Mouse (Mus musculus) liver, embryonic 14.5 days (tissue): ENCODE measurements around the gene Oat. TPM values are rescaled to one million over a fixed set of nuclear protein-coding genes. Genes with fewer than 3 reads are reported as not detected.

Experiments
- ATAC-seq: fragments of 200-750 bp; cut with Nextera tagmentation; 2 replicates; pipeline ENCODE4 v1.8.0; 2017; ENCODE audit warnings: moderate number of reproducible peaks, mild to moderate bottlenecking, moderate library complexity; ENCODE audit not compliant: insufficient read depth
- DNase-seq, 3 experiments: peaks; one replicate each; pipeline ENCODE4 v3.0.0-alpha.2; 2012 to 2013; ENCODE audit warnings: low read depth in 3 of 3, low spot score in 3 of 3
- H3K27ac ChIP-seq: fragments of 300-500 bp; sonication (generic); 2 replicates; pipeline ENCODE4 v1.5.1; 2014; ENCODE audit warnings: moderate library complexity, mild to moderate bottlenecking, control low read depth, inconsistent platforms
- H3K27me3 ChIP-seq: fragments of 300-500 bp; sonication (generic); 2 replicates; pipeline ENCODE4 v1.6.1; 2014; ENCODE audit warnings: mild to moderate bottlenecking, low read length, moderate library complexity; ENCODE audit not compliant: control insufficient read depth, insufficient read depth
- H3K36me3 ChIP-seq: fragments of 300-500 bp; sonication (generic); replicated peaks from 2 replicates; pipeline ENCODE4 v1.6.1; 2014; ENCODE audit warnings: low read depth; ENCODE audit not compliant: control insufficient read depth, insufficient read depth
- H3K4me1 ChIP-seq, 2 experiments: fragments of 200-500 bp in 1 of 2; fragments of 300-500 bp in 1 of 2; sonication (generic) in 1 of 2; replicated peaks; 2 replicates each; pipeline ENCODE4 v1.6.1; 2012 to 2014; ENCODE audit warnings: antibody characterized with exemption in 1 of 2, inconsistent platforms in 1 of 2, low read length in 1 of 2; ENCODE audit not compliant: control insufficient read depth in 2 of 2, insufficient read depth in 2 of 2
- H3K4me2 ChIP-seq: fragments of 300-500 bp; sonication (generic); 2 replicates; pipeline ENCODE4 v1.6.1; 2014; ENCODE audit warnings: low read depth, mild to moderate bottlenecking, control low read depth, moderate library complexity
- H3K4me3 ChIP-seq, 2 experiments: fragments of 200-500 bp in 1 of 2; fragments of 300-500 bp in 1 of 2; sonication (generic) in 1 of 2; 2 replicates each; pipeline ENCODE4 v1.5.1; 2012 to 2014; ENCODE audit warnings: low read depth in 2 of 2, low read length in 2 of 2, mild to moderate bottlenecking in 2 of 2, control low read depth in 1 of 2, inconsistent platforms in 1 of 2, moderate library complexity in 1 of 2; ENCODE audit not compliant: insufficient read depth in 1 of 2
- H3K9ac ChIP-seq: fragments of 300-500 bp; sonication (generic); replicated peaks from 2 replicates; pipeline ENCODE4 v1.6.1; 2014; ENCODE audit warnings: mild to moderate bottlenecking, control low read depth, moderate library complexity
- H3K9me3 ChIP-seq: fragments of 300-500 bp; sonication (generic); 2 replicates; pipeline ENCODE4 v1.6.1; 2016; ENCODE audit warnings: low read length, mixed read lengths; ENCODE audit not compliant: control insufficient read depth
- CTCF ChIP-seq: IDR thresholded peaks from 2 replicates; pipeline ENCODE4 v1.5.1; 2016; ENCODE audit warnings: antibody characterized with exemption, low read depth, control low read depth
- EP300 ChIP-seq: IDR thresholded peaks from 2 replicates; pipeline ENCODE4 v1.6.1; 2016; ENCODE audit warnings: antibody characterized with exemption, low read depth
- WGBS: fragments of 180-500 bp; shearing (Covaris S2); extraction: QIAGEN DNeasy Blood & Tissue Kit; methylation state at CpG from one replicate; pipeline ENCODE4 v1.1.7; 2014; ENCODE audit not compliant: insufficient replicate concordance; 5-methylcytosine and 5-hydroxymethylcytosine counted together
- polyA plus RNA-seq, 2 experiments: library from polyadenylated mRNA; depleted of rRNA in 1 of 2; stranded (reverse) in 1 of 2; unstranded in 1 of 2; fragments of >200 nt; fragmentation: Nextera tagmentation in 1 of 2; extraction: Ambion mirVana in 1 of 2; gene quantifications; 2 replicates each; pipeline versions ENCODE4 v1.2.1 to v1.2.3; 2012 to 2014

Gene Oat
- polyA plus RNA-seq, 2 experiments: 37.8 to 70.6 TPM

DNA sequence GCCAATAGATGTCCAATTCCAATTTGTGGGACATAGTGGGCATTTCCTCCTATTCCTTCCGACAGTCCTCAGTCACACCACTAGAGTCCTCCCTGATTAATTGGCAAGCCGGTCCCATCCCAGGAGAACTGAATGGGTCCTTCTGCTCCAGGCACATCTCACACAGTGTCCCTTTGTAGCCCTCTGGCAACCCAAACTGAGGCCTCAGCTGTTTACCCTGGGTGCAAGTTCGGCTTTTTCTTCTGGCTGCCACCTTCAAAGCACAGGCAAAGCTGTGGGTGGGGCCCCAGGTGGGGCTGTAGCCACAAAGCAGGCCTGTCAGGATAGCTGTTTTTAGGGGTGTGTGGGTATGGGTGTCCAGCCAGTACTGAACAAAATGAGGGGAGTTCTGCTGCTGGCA is 29.1 kb downstream of the Oat start:
- Histone ChIP-seq H3K4me1 (peaks cover 0 to 2% of the 10 kb centered on the region in 2 experiments; a peak in 2 of 4 replicates), H3K27me3 (no peaks in the 10 kb centered on the region), H3K9ac (no peak overlapping the region), H3K27ac (no peak overlapping the region), H3K4me2 (no peak overlapping the region), H3K4me3 (no peak overlapping the region), H3K36me3 (no peaks in the 10 kb centered on the region), H3K9me3 (no peaks in the 10 kb centered on the region)
- ATAC-seq (no peak), DNase-seq (no peak)
- WGBS: 57% methylated on average over 3 of the region's 3 CpGs
- no peak for TF ChIP-seq CTCF
- no peak for TF ChIP-seq EP300

DNA sequence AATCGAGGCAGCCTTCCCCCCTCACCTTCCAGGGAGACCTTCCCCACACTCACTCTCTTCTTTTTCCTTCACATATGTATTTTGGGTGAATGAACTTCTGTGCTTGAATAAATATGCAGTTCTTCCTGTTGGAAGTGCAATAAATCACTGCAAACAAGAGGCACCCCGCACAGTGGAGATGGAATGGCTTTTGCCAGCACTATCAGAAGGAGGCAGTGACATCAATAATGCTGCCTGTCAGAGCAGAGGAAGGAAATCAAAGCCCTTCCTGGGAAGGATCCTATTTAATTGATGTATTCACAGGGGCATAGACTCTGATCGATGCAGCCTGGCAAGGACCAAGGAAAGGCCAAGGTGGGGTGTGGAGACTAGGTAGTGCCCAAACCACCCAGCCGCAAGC is 33.8 kb downstream of the Oat start:
- no peaks in the 10 kb centered on the region for H3K9me3 ChIP-seq
- DNase-seq: no peak
- TF ChIP-seq CTCF (no peak), EP300 (no peak)
- no peak overlapping the region for H3K27ac ChIP-seq
- WGBS: 50% methylated on average over 4 of the region's 4 CpGs
- H3K36me3 ChIP-seq: no peaks in the 10 kb centered on the region
- H3K4me1 ChIP-seq: no peaks in the 10 kb centered on the region
- H3K27me3 ChIP-seq: no peaks in the 10 kb centered on the region
- no peak for ATAC-seq
- H3K4me3 ChIP-seq: no peak overlapping the region
- H3K9ac ChIP-seq: no peak overlapping the region
- H3K4me2 ChIP-seq: no peak overlapping the region

DNA sequence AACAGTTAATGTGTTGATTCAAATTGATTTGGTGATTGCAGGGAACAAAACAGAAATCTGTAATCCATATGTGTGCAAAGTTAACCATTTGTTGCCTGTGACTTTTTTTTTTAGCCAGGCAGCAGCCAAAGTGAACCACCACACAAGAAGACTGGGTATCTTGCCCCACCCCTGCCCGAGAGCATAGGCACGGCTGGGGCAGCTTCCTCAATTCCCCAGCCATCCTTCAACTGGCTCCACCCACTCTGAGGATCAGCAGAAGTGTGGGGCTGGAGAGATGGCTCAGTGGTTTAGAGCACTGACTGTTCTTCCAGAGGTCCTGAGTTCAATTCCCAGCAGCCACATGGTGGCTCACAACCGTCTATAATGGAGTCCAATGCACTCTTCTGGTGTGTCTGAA is 34.6 kb downstream of the Oat start:
- TF ChIP-seq CTCF (no peak), EP300 (no peak)
- H3K4me2 ChIP-seq: no peak overlapping the region
- WGBS: 23% methylated on average over 3 of the region's 3 CpGs
- no peak overlapping the region for H3K27ac ChIP-seq
- DNase-seq: no peak
- H3K4me3 ChIP-seq: no peak overlapping the region
- no peaks in the 10 kb centered on the region for H3K9me3 ChIP-seq
- no peaks in the 10 kb centered on the region for H3K36me3 ChIP-seq
- no peaks in the 10 kb centered on the region for H3K27me3 ChIP-seq
- no peaks in the 10 kb centered on the region for H3K4me1 ChIP-seq
- ATAC-seq: no peak
- no peak overlapping the region for H3K9ac ChIP-seq

DNA sequence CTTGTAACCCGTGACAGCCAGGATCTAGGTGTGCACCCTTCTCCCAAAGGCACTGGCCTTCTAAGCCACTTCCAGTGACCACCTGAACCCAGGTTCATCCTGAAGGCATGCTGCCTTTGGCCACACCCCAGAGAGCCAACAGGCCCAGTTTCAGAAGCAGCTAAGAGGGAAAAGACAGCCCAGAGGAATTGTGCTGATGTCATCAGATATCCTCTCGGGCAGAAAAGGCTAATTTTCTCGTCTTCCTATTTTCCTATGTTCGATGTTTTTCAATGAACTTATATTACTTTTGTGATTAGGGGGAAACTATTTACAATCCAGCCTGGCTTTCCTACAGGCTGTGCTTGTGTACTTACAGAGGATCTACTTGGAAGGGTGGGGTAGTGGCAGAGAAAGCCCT is 35.6 kb downstream of the Oat start:
- TF ChIP-seq CTCF (no peak), EP300 (no peak)
- Histone ChIP-seq H3K4me3 (no peak overlapping the region), H3K9me3 (no peaks in the 10 kb centered on the region), H3K36me3 (no peaks in the 10 kb centered on the region), H3K27ac (no peak overlapping the region), H3K4me1 (no peaks in the 10 kb centered on the region), H3K4me2 (no peak overlapping the region), H3K27me3 (no peaks in the 10 kb centered on the region), H3K9ac (no peak overlapping the region)
- ATAC-seq (no peak), DNase-seq (no peak)
- 64% methylated on average over 4 of the region's 4 CpGs for WGBS

DNA sequence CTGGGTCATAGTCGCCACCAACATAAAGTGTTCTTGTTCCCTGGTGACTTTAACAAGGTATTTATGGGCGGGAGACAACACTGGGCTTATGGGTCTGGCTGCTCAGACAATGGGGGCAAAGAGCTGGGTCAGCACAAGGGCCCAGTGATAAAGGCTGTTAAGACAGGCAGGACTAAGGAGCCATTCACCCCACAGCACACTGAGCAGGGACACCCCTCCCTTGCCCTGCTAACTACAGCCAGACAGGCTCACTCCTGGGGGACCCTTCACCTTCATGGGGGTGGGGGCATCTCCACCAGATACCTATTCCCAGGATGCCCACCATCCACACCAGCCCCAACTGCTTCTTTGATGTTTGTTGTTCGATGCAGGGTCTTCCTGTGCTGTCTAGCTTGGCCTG is 47.0 kb downstream of the Oat start:
- Histone ChIP-seq H3K4me2 (no peak overlapping the region), H3K36me3 (no peaks in the 10 kb centered on the region), H3K4me1 (no peaks in the 10 kb centered on the region), H3K9ac (no peak overlapping the region), H3K4me3 (no peak overlapping the region), H3K27me3 (no peaks in the 10 kb centered on the region; the same call in 1 of the 2 replicates), H3K9me3 (no peaks in the 10 kb centered on the region), H3K27ac (no peak overlapping the region)
- ATAC-seq (no peak), DNase-seq (no peak)
- TF ChIP-seq EP300 (no peak), CTCF (no peak)
- WGBS: 44% methylated on average over 3 of the region's 3 CpGs
